Mouse (Mus musculus): ENCODE data around the gene Ppp2r5a.

DNA sequence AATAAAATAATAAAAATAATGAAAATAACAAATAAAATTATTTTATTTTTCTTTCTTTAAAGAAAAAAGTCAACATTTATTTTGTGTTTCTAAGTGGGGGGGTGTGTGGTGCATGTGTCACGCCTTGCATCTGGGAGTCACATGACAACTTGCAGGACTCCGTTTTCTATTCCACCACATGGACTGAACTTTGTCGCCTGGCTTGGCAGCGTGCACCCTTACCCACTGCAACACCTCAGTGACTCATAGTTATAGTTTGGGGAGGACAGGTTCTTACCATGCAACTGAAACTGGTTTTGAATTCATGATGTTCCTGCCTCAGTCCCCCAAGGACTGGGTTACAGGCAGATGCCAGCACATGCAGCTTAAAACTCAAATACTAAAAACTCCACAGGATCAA is 34.9 kb downstream of the Ppp2r5a start:
- TF ChIP-seq USF1 (IDR thresholded peaks at IDR 0.05; ENCODE audit: low read depth) (no peak), POLR2A (IDR thresholded peaks at IDR 0.05; ENCODE audit: insufficient read length, low read depth) (no peak), TCF12 (IDR thresholded peaks at IDR 0.05; ENCODE audit: insufficient read depth, poor library complexity, severe bottlenecking) (no peak), SRF (IDR thresholded peaks at IDR 0.05; ENCODE audit: control insufficient read depth, insufficient read length, low read depth) (no peak), REST (IDR thresholded peaks at IDR 0.05; ENCODE audit: insufficient read depth, insufficient read length) (no peak), TCF3 (IDR thresholded peaks at IDR 0.05; ENCODE audit: insufficient read length, low read depth) (no peak), POLR2AphosphoS2 (IDR thresholded peaks at IDR 0.05; ENCODE audit: insufficient read length, low read depth) (no peak), MYOD1 (IDR thresholded peaks at IDR 0.05; ENCODE audit: control insufficient read depth in 1 of 3, insufficient read length in 2 of 3, low read depth in 2 of 3) (no peak)

All from myocyte (in vitro differentiated cells).